Mouse (Mus musculus) spleen, postnatal 36 days (tissue): ENCODE measurements around the gene Fuk.
A peak's percentile ranks its signal among the peaks of the same experiment; 100 is the strongest.
"Not testable (repeated sequence)": the region's sequence is repeated elsewhere in the genome, so short reads cannot be mapped to it uniquely, and the experiment has no call there.

Source experiments
- DNase-seq, 2 experiments: peaks; one replicate each; pipeline ENCODE4 v3.0.0; 2022; ENCODE audit warnings: low spot score in 2 of 2, mixed read lengths in 1 of 2

Fuk gene

GRCm38 (mm10) chr8:110877862-110878261, 24.4 kb downstream of the Fuk start:
- no peak for DNase-seq

GRCm38 (mm10) chr8:110870501-110870900, 31.8 kb downstream of the Fuk start:
- DNase-seq = no peak

GRCm38 (mm10) chr8:110861347-110862025, 40.8 kb downstream of the Fuk start:
- DNase-seq = not testable (repeated sequence)

GRCm38 (mm10) chr8:110859651-110860501, 42.4 kb downstream of the Fuk start:
- DNase-seq = peak in 1 of 2 experiments; percentile 20

GRCm38 (mm10) chr8:110856760-110857461, 45.4 kb downstream of the Fuk start:
- DNase-seq = no peak

- not testable (repeated sequence) for DNase-seq
These were observed 46.2 kb downstream of the Fuk start for GRCm38 (mm10) chr8:110856073-110856472.

- no peak for DNase-seq
These were observed 51.1 kb downstream of the Fuk start for GRCm38 (mm10) chr8:110851186-110851585.

- no peak for DNase-seq
These were observed 54.4 kb downstream of the Fuk start for GRCm38 (mm10) chr8:110847645-110848495.

- peak in 1 of 2 experiments; percentile 25 for DNase-seq
These were observed 55.1 kb downstream of the Fuk start for GRCm38 (mm10) chr8:110847171-110847549.

GRCm38 (mm10) chr8:110846405-110847170, 55.7 kb downstream of the Fuk start, which contains the start of the genes Cog4 and Sf3b3:
Gene Cog4 (plus strand): TSS chr8:110846600.
Gene Sf3b3 (minus strand): TSS chr8:110846787.
- peak; percentile 81 to 86 for DNase-seq

GRCm38 (mm10) chr8:110845821-110846404, 56.4 kb downstream of the Fuk start:
- no peak for DNase-seq

GRCm38 (mm10) chr8:110844941-110845340, 57.3 kb downstream of the Fuk start:
- no peak for DNase-seq

GRCm38 (mm10) chr8:110843207-110843606, 59.1 kb downstream of the Fuk start:
- DNase-seq = no peak

GRCm38 (mm10) chr8:110842012-110842574, 60.2 kb downstream of the Fuk start:
- DNase-seq = no peak
